Mouse (Mus musculus) embryonic facial prominence, embryonic 10.5 days (tissue): ENCODE data around the gene Krt6b. TPM values are rescaled to one million over a fixed set of nuclear protein-coding genes. Genes with fewer than 3 reads are reported as not detected.
A peak's percentile ranks its signal among the peaks of the same experiment; 100 is the strongest.

Experiments
- DNase-seq: peaks from one replicate; pipeline ENCODE4 v3.0.0-alpha.2; 2017; ENCODE audit warnings: low spot score
- H3K27ac ChIP-seq: fragments of 300-500 bp; sonication (generic); replicated peaks from 2 replicates; pipeline ENCODE4 v1.5.1; 2016; ENCODE audit warnings: mild to moderate bottlenecking
- H3K27me3 ChIP-seq: fragments of 300-500 bp; sonication (generic); replicated peaks from 2 replicates; pipeline ENCODE4 v1.6.1; 2016; ENCODE audit warnings: low read depth, mild to moderate bottlenecking; ENCODE audit not compliant: poor library complexity, severe bottlenecking
- H3K36me3 ChIP-seq: fragments of 300-500 bp; sonication (generic); replicated peaks from 2 replicates; pipeline ENCODE4 v1.6.1; 2016; ENCODE audit warnings: mild to moderate bottlenecking, moderate library complexity
- H3K4me1 ChIP-seq: fragments of 300-500 bp; sonication (generic); 2 replicates; pipeline ENCODE4 v1.6.1; 2016
- H3K4me3 ChIP-seq: fragments of 300-500 bp; sonication (generic); 2 replicates; pipeline ENCODE4 v1.5.1; 2016; ENCODE audit warnings: mild to moderate bottlenecking, moderate library complexity
- H3K9me3 ChIP-seq: fragments of 300-500 bp; sonication (generic); 2 replicates; pipeline ENCODE4 v1.6.1; 2016; ENCODE audit warnings: mild to moderate bottlenecking
- WGBS: fragments of 180-500 bp; shearing (Covaris S2); methylation state at CpG from one replicate; pipeline ENCODE4 v1.1.7; 2016; 5-methylcytosine and 5-hydroxymethylcytosine counted together
- polyA plus RNA-seq: library from polyadenylated mRNA; unstranded; fragments of >200 nt; fragmentation: Nextera tagmentation; extraction: Ambion mirVana; gene quantifications from 2 replicates; pipeline ENCODE4 v1.2.1, GENCODE M21; 2016

Gene Krt6b
- polyA plus RNA-seq, result not detected in 2 replicates

- no peak within 1 kb of the TSS for H3K4me3 ChIP-seq
- no peak for DNase-seq
- no peaks in the 10 kb centered on the region for H3K27me3 ChIP-seq
- no peaks in the 10 kb centered on the region for H3K36me3 ChIP-seq
- H3K9me3 ChIP-seq, result no peaks in the 10 kb centered on the region
- no peak within 1 kb of the TSS for H3K27ac ChIP-seq
- 83% methylated on average over 2 of the region's 2 CpGs for WGBS
- H3K4me1 ChIP-seq, result no peaks in the 10 kb centered on the region
Measured at GRCm38 (mm10) chr15:101680187-101680586, at the start of gene Krt6b. Gene Krt6b, minus strand, starts transcription at chr15:101680287.

DNA sequence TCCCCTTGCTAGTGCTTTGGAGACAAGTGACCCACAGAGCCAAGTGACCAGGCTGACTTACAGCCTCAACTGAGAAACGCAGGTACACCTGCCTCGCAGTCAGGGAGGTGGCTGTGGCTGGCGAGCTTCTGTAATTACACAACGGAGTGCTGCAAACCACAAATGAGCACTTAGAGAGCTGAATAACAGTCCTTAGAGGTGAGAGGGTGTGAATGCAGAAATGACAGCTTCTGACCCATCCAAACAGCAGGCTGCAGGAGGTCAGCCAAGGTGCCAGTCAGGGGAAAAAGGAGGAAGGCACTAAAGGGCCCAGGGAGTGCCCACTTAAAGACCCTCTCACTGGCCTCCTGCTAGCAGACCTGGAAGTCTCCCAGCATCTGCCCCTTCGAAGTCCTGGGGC is 44.6 kb upstream of the Krt6b start:
- 73% methylated on average over 5 of the region's 5 CpGs for WGBS
- H3K9me3 ChIP-seq, result no peaks in the 10 kb centered on the region
- no peaks in the 10 kb centered on the region for H3K36me3 ChIP-seq
- H3K4me3 ChIP-seq, result no peak overlapping the region
- H3K27me3 ChIP-seq, result no peaks in the 10 kb centered on the region
- H3K4me1 ChIP-seq, result no peaks in the 10 kb centered on the region
- H3K27ac ChIP-seq, result no peak overlapping the region
- DNase-seq, result no peak

- Histone ChIP-seq H3K36me3 (no peaks in the 10 kb centered on the region), H3K27me3 (no peaks in the 10 kb centered on the region), H3K4me3 (no peak overlapping the region), H3K27ac (no peak overlapping the region), H3K9me3 (no peaks in the 10 kb centered on the region), H3K4me1 (peaks cover 18% of the 10 kb centered on the region; the same call in 1 of the 2 replicates)
- no peak for DNase-seq
- WGBS, result 76% methylated on average over 3 of the region's 3 CpGs
Measured at GRCm38 (mm10) chr15:101715831-101716230, 35.7 kb upstream of the Krt6b start.

- 79% methylated on average over 5 of the region's 5 CpGs for WGBS
- peaks cover 18% of the 10 kb centered on the region; the same call in 1 of the 2 replicates for H3K4me1 ChIP-seq
- H3K27ac ChIP-seq, result no peak overlapping the region; the same call in none of the 2 replicates
- H3K9me3 ChIP-seq, result no peaks in the 10 kb centered on the region
- no peaks in the 10 kb centered on the region for H3K27me3 ChIP-seq
- no peak for DNase-seq
- H3K36me3 ChIP-seq, result no peaks in the 10 kb centered on the region
- no peak overlapping the region for H3K4me3 ChIP-seq
Measured at GRCm38 (mm10) chr15:101714356-101714755, 34.3 kb upstream of the Krt6b start.

DNA sequence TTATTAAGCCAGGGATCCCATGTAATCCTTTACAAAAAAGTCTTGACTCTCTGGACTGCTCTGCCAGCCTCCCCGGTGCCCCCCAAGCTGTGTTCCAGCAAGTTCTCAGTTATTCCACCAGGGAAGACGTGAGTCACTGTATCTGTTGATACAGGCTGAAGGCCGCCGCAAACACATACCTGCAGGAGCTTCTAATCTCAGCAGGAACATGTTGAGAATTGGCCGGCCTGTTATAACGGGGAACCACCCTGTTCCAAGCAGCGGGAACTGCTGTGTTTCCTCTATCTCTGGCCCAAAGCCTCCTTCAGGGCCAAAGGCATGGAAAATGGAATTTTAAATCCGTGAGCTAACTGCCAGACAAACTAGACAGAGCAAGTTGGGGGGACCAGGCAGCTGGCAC is 33.6 kb upstream of the Krt6b start:
- Histone ChIP-seq H3K27me3 (no peaks in the 10 kb centered on the region), H3K27ac (no peak overlapping the region; the same call in 1 of the 2 replicates), H3K9me3 (no peaks in the 10 kb centered on the region), H3K4me1 (peaks cover 18% of the 10 kb centered on the region; the same call in 1 of the 2 replicates), H3K36me3 (no peaks in the 10 kb centered on the region), H3K4me3 (no peak overlapping the region)
- no peak for DNase-seq
- WGBS, result 76% methylated on average over 8 of the region's 8 CpGs

GRCm38 (mm10) chr15:101712720-101713119 is 32.6 kb upstream of the Krt6b start, which contains the start of gene Krt5:
Gene Krt5, minus strand, starts transcription at chr15:101712898.
- Histone ChIP-seq H3K9me3 (no peaks in the 10 kb centered on the region), H3K27ac (no peak within 1 kb of the TSS), H3K36me3 (no peaks in the 10 kb centered on the region), H3K27me3 (no peaks in the 10 kb centered on the region), H3K4me1 (peaks cover 18% of the 10 kb centered on the region; the same call in 1 of the 2 replicates), H3K4me3 (no peak within 1 kb of the TSS)
- WGBS, result 79% methylated on average over 13 of the region's 13 CpGs
- DNase-seq, result no peak

DNA sequence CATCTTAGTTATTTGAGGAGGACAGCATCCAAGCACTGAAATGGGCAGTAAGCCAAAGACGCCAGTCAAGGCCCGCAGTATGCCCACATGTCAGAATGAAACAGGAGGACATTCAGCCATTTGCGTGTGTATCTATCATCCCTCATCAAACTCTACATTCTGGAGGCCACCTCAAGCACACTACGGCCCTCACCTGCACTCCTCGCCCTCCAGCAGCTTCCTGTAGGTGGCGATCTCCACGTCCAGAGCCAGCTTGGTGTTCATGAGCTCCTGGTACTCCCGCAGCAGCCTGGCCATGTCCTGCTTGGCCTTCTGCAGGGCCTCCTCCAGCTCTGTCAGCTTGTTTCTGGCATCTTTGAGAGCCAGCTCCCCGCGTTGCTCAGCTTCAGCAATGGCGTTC is 28.6 kb upstream of the Krt6b start:
- H3K9me3 ChIP-seq, result no peaks in the 10 kb centered on the region
- WGBS, result 68% methylated on average over 11 of the region's 11 CpGs
- H3K27ac ChIP-seq, result no peak overlapping the region
- H3K4me3 ChIP-seq, result no peak overlapping the region
- H3K4me1 ChIP-seq, result peaks cover 6% of the 10 kb centered on the region; the same call in 1 of the 2 replicates
- no peaks in the 10 kb centered on the region for H3K36me3 ChIP-seq
- no peaks in the 10 kb centered on the region for H3K27me3 ChIP-seq
- no peak for DNase-seq

DNA sequence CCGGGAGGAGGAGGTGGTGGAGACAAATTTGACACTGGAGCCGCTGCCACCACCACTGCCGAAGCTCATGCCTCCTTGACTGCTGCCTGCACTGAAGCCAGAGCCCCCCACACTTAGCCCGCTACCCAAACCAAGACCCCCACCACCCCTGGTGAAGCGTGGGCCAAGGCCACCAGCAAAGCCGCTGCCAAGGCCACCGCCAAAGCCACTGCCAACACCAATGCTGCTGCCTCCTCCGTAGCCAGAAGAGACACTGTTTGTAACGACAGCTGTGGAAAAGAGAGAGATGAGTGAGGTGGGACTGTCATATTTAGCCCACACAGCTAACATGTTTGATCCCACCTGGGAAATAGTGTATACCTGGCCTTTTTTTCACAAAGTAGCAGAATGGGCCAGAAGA is 27.4 kb upstream of the Krt6b start:
- Histone ChIP-seq H3K9me3 (no peaks in the 10 kb centered on the region), H3K27ac (no peak overlapping the region), H3K27me3 (no peaks in the 10 kb centered on the region), H3K36me3 (no peaks in the 10 kb centered on the region), H3K4me3 (no peak overlapping the region), H3K4me1 (no peaks in the 10 kb centered on the region; the same call in 1 of the 2 replicates)
- DNase-seq, result no peak
- 88% methylated on average over 9 of the region's 9 CpGs for WGBS

- H3K27me3 ChIP-seq, result no peaks in the 10 kb centered on the region
- DNase-seq, result peak; percentile 30
- H3K9me3 ChIP-seq, result no peaks in the 10 kb centered on the region
- H3K4me1 ChIP-seq, result no peaks in the 10 kb centered on the region; the same call in 1 of the 2 replicates
- H3K27ac ChIP-seq, result no peak overlapping the region
- 70% methylated on average over 4 of the region's 4 CpGs for whole genome bisulfite sequencing
- H3K36me3 ChIP-seq, result no peaks in the 10 kb centered on the region
- H3K4me3 ChIP-seq, result no peak overlapping the region
Measured at GRCm38 (mm10) chr15:101704066-101704465, 24.0 kb upstream of the Krt6b start.

DNA sequence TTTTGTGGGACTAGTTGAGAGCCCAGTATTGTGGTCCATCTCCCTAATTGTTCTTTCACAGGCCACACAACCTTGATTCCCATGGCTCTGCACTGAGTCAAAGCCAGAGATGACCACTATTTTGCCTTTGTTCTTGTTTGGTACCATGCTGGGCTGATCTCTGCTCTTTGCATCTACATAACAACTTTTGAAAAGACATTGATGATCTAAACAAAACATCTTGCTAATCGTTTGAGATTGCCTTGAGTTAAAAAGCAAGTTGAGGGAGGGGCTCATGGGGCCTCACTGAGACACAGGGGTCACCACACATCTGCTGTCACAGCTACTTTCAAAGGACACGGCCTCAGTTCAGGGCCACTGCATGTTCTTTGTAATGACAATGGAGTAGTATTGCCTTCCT is 22.3 kb upstream of the Krt6b start:
- Histone ChIP-seq H3K27ac (no peak overlapping the region), H3K27me3 (no peaks in the 10 kb centered on the region), H3K4me1 (peaks cover 3% of the 10 kb centered on the region; the same call in 1 of the 2 replicates), H3K4me3 (no peak overlapping the region), H3K36me3 (no peaks in the 10 kb centered on the region), H3K9me3 (no peaks in the 10 kb centered on the region)
- peak; percentile 7 for DNase-seq
- WGBS, result 26% methylated on average over 2 of the region's 2 CpGs

DNA sequence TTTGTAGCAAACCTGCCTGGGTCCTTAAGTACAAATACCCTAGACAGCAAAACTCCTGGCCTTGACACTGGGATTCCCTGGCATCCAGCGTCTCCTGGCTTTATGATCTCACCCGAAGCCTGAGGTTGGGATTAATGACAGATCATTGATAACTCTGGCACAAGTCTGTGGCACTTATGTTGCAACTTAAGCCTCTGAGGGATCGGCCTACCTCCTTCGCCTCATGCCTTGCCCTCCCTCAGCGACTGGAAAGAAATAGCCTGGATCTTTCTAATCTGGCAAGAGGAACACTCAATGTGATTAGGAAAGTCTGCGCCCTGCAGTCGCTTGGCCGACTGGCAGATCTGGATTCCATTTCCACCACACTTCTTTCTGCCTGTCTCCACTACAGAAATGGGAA is 19.8 kb upstream of the Krt6b start:
- peak; percentile 5 for DNase-seq
- WGBS, result 76% methylated on average over 8 of the region's 8 CpGs
- H3K4me3 ChIP-seq, result no peak overlapping the region
- H3K27me3 ChIP-seq, result no peaks in the 10 kb centered on the region
- no peaks in the 10 kb centered on the region for H3K9me3 ChIP-seq
- no peaks in the 10 kb centered on the region for H3K36me3 ChIP-seq
- H3K27ac ChIP-seq, result no peak overlapping the region
- H3K4me1 ChIP-seq, result peaks cover 4% of the 10 kb centered on the region; the same call in 1 of the 2 replicates

DNA sequence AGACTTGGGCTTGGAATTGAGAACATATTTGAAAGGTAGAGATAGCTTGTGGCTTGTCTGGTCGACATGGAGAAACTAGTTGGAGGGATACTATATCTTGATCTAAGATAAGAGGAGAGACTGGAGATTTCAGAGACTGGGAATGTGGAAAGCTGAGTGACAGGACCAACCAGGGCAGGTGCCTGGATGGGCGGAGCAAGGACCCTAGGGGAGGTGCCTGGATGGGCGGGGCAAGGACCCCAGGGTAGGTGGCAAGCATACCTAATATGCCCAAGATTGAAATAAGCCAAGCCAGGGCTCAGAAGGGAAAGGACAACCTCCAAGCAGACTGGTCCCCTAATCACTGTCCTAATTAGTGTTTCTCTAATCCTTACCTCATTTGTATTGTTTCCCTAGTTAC is 19.1 kb upstream of the Krt6b start:
- H3K36me3 ChIP-seq, result no peaks in the 10 kb centered on the region
- no peak for DNase-seq
- no peaks in the 10 kb centered on the region for H3K9me3 ChIP-seq
- 60% methylated on average over 3 of the region's 3 CpGs for WGBS
- no peak overlapping the region for H3K4me3 ChIP-seq
- no peaks in the 10 kb centered on the region for H3K27me3 ChIP-seq
- no peak overlapping the region for H3K27ac ChIP-seq
- H3K4me1 ChIP-seq, result peaks cover 4% of the 10 kb centered on the region; the same call in 1 of the 2 replicates

DNA sequence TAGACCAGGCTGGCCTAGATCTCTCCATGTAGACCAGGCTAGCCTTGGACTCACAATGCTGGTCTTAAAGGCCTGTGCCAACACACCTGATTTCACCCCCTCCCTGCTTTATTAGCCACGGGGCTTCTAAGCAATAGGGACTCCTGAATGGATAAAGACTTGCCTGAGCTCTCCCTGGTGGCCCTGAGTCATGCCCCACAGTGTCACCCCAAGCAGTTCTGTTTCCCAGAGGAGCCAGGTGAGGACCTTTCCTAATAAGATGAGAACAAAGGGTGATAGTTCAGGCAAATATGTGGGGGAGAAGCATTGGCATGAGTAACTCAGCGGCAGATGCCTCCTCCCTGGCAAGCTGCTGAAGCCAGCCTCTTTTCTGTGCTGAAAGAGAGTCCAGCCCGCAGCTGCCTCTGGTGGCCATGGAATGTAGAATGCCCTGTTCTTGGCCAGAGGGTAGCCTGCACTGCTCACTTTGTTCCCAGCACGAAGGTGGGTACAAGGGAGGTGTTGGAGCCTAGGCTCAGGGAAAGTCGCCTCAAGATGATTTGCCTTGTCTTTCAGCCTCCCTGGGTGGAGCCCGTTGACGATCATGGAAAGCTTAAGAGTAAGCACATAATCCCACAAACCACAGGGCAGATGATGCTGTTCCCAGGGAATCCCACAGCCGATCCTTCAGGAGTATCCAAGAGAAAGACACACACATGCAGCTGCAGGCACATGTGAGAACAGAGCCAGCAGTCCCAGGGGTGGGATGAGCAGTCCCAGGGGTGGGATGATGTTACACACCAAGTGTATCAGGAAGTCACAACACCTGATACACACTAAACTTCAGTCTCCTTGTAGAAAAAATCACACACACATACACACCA is 17.5 kb upstream of the Krt6b start:
- H3K4me3 ChIP-seq, result no peak overlapping the region
- no peak for DNase-seq
- peaks cover 4% of the 10 kb centered on the region; the same call in 1 of the 2 replicates for H3K4me1 ChIP-seq
- 75% methylated on average over 8 of the region's 8 CpGs for whole genome bisulfite sequencing
- H3K36me3 ChIP-seq, result no peaks in the 10 kb centered on the region
- H3K9me3 ChIP-seq, result no peaks in the 10 kb centered on the region
- H3K27ac ChIP-seq, result no peak overlapping the region
- H3K27me3 ChIP-seq, result no peaks in the 10 kb centered on the region
